Mouse (Mus musculus): ENCODE results near the gene Prdm10. TPM values are rescaled to one million over a fixed set of nuclear protein-coding genes. Genes with fewer than 3 reads are reported as not detected.
A peak's percentile ranks its signal among the peaks of the same experiment; 100 is the strongest.

The Prdm10 gene
- total RNA-seq, 2 experiments from 2014 or later = 3.4 to 5.7 TPM

DNA sequence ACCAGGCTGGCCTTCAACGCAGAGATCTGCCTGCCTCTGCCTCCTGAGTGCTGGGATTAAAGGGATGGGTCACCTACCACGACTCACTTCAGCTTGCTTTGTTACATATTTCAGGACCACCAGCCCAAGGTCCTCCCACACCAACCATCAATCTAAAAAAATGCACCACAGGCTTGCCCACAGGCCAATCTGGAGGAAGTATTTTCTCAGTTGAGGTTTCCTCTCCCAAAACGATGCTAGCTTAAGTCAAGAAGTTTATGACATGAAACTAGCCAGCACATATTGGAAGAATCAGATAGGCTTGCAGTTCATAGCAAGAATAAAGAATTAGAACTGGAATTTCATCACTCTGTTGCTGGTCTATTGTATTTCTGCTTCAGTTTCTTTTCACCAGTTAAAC lies 24.0 kb downstream of the Prdm10 start:
- no peak for DNase-seq

DNA sequence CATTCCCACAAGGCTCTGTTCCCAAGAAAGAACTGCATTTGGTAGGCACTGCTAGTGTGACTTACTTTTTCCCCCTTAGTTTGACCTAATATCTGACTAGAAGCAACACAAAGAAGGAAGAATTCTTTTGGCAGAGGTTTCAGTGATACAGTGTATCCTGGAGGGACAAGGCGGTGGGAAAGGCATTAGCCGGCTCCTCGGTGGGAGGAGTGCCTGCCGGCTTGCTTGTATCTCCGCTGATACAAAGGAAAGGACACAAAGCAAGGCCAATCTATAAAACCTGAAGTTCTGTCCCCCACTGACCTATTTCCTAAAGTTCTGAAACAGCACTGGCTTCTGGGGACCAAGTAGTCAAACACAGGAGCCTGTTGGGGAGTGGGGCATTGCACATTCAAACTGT lies 24.8 kb downstream of the Prdm10 start:
- no peak for DNase-seq

DNA sequence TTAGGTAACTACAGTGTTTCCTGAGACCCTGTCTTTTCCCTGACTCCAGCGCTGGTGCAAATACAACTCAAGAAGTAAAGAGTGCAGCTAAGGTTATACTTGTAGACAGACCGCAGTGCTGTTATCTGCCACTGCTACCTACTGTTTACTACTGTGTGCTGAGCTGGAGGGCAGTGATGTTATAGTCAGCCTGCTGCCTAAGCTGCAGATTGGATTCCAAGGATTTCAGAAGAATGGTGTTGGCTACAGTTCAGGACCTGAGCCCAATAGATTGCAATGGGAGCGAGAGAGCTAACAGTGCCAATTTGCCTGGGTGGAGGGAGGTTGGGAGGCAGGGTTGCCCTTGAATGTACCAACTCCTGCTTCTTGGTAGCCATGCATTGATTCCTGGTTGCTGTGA lies 25.5 kb downstream of the Prdm10 start:
- DNase-seq = no peak

DNA sequence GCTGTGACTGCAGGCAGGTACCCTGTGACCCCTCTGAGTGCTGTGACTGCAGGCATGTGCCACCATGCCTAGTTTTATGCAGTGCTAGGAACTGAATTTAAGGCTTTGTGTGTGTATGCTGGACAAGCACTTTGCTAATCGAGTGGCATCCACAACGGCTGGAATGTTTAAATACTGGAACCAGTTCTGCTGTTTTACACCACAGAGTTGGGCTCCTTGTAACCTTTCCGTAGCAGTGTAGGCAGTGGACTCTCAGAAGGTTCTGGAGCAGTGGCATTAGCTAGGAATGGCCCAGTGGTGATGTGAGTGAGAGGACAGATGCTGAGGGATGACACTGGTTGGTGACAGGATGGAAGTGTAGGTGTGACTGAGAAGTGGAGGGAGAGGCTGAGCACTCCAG lies 26.9 kb downstream of the Prdm10 start:
- DNase-seq = no peak

DNA sequence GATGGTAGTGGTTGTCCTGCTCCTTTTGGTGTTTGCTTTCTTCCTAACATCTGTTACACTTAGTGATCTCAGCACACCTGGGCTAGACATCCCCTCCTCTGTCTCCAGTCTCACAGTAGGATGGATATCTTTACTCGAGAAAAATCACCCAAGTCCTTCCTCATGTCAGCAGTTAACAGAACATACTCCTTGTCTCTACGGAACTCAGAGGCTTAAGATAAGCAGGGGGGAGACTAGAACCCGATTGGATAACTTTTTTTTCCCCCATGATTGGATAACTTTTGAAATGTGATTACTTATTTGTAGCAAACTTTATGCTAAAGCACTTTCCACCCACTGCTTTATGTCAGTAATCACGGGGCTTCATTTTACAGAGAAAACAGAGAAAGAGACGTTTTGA lies 28.7 kb downstream of the Prdm10 start:
- DNase-seq = no peak

DNA sequence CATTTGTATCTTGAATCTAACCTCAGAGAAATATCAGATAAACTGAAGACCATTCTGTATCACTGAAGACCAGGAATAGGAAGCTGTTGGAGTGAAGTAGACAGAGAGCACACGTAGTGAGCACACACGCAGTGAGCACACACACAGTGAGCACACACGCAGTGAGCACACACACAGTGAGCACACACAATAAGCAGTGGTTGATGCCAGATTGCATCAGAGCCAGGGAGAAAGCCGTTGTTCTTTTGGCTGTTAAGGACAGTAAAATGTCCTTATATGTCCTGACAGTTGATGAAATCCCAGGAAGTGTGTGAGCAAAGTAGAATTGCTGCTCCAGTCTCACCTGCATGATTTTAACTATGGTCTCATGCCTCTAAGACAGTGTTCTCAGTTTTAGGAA lies 30.3 kb downstream of the Prdm10 start:
- DNase-seq = no peak

DNA sequence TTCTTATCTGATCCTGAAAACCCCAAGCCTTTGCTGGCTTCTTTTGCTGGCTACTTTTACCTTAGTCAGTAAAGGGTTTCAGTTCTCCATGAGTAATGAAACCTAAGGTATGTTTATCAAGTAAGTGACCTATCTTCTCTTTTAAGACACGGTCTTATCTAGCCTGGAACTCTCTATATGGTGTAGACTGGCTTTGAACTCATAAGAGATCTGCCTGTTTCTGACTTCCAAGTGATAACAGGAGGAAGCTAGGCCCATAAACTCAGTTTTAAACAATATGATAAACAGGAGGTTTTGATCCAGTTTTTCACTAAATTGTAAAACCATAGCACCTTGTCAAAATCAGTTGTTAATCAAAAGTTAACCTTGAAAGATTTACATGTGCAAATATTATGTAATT lies 33.5 kb downstream of the Prdm10 start:
- no peak for DNase-seq

DNA sequence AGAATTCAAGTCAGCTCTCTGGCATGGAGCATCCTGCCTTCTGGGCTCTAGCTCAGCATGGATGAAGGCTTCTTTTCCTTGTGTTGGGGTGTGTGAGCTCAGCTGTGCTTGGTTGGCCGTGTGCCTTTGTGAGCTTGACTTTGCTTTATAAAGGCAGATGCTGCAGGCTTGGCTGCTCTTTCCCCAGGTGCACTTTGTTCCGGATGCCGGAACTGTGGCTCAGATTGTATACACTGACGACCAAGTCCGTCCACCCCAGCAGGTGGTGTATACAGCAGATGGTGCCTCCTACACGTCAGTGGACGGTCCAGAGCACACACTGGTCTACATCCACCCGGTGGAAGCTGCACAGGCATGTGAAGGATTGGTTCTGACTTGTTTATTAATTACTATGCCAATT lies 35.6 kb downstream of the Prdm10 start:
- DNase-seq = no peak

DNA sequence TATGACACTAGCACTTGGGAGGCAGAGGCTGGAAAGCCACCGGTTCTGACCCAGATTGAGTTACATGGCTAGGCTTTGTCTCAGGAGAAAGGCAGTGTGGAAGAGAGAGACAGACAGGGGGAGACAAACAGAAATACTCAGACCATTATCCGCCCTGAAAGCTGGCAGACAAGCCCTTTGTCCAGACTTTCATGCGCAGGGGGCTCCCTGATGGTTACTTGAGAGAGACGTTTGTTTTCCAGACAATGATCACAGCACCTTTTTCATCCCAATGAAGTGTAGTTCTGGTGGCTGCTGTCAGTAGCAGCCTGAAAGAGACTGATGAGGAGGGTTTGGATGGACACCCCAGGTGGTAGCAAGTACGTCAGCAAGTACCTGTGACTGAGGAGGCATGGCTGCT lies 38.6 kb downstream of the Prdm10 start:
- DNase-seq = no peak

DNA sequence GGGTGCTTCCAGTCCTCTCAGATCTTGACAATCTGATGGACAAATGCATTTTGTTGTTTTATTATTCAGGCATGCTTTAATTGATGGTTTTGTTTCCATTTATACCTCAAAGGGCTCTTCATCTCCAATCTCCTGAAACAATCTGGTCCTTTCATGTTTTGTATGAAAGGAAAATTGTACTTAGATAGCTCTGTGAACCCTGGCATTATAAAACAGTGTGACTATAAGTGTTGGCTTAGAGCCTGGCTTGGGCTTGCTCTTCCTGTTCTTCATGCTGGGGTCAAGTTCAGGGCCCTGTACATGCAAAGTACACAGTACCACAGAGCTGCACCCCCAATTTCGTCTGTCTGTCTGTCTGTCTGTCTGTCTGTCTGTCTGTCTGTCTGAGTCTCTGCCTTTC lies 40.4 kb downstream of the Prdm10 start:
- no peak for DNase-seq

DNA sequence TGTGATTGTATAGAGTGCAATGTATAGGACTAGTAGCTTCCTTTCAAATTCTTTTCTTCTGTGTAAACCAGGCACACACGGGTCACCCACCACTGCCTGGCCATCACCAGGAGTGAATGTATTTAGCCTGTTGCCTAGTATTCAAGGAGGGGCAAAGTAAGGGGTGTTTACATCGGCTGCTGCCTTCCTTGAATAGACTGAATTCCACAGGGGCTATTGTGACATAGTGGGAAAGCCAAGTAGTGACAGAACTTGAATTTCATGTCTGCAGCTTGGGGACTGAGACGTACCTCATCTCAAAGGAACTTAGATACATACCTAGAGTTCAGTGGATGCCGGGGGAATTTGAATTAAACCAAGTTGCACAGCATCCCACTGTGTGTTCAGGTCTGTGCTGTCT lies 41.2 kb downstream of the Prdm10 start:
- DNase-seq = no peak

DNA sequence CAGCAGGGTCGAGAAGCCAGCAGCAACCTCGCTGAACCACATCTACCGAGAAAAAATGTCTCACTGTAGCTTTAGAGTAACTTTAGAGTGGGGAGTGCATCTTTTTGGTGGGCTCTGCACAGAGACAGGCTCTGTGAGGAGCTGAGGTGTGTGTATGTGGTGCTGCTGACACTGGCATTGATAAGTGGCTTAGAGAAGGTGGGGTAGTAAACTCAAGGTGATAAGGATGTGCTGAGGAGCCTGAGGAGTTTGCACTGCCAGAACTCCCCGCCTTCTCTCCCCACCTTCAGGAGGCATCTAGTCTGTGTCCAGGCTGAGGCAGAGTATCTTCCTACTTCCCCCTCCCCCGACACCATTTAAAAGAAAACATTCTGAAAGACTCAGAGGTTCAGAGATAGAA lies 41.8 kb downstream of the Prdm10 start:
- DNase-seq = no peak

DNA sequence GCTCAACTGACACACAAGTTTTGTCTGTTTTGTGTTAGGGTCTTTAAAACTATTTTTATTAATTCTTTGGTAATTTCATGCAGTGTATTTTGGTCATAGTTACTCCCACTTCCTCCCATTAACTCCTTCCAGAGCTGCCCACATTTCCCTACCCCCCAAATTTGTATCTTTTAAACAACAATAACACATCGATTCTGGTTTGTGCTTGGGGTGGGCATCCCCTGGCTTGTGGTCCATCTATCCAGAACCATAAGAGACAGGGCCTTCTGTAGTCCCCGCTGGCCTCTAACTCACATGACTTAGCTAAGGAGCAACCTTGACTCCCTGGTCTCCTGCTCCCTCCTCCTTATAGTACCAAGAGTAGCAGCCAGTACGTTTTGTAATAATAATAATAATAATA lies 50.5 kb downstream of the Prdm10 start:
- no peak for DNase-seq

DNA sequence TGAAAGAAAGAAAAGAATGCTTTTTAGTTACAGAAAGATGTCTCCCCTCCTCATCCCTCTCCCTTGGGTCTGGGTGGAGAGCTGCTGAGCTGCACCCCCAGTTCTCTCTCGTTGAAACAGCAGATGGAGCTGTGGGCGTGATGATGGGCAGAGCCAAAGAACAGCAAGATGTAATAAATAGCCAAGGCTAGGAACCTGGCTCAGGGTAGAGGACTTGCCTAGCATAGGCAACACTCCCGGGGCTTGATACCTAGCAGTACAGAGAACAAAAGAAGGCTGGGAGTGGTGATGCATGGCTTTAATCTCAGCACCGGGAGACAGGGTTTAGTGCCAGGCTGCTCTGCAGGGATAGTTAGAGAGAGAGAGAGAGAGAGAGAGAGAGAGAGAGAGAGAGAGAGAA lies 50.9 kb downstream of the Prdm10 start:
- no peak for DNase-seq

DNA sequence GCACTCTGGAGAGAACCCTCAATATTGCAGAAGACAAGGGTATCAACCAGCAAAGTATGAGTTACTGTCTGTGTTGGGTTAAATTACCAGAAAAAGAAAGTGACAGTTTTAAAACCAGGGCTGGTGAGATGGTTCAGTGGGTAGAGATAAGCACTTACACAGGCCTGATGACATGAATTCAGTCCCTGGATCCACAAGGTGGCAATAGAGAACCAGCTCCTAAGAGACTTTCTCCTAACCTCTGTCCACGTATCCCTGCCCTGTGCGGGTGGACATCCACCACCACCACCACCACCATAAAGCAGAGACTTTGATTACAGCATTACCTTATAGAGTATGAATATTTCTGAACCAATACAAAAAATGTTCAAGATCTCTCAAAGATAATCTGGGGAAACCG lies 51.6 kb downstream of the Prdm10 start:
- DNase-seq = no peak

DNA sequence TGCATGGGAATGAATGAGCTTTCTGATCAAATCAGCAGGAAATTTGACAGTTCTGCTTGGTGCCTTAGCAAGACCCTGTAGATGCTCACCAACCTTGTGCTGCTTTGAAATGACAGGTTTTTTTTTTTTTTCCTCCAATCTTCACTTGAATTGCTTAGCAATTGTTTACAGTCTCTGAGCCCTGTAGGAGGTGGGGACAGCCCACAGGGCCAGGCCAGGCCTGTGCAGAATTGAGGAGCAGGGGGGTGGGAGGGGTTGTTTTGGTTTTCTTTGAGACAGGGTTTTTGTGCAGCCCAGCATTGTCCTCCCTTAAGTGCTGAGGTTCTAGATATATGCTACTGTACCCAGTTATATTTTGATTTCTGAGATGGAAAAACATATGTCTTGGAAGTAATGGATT lies 52.5 kb downstream of the Prdm10 start:
- DNase-seq = no peak

DNA sequence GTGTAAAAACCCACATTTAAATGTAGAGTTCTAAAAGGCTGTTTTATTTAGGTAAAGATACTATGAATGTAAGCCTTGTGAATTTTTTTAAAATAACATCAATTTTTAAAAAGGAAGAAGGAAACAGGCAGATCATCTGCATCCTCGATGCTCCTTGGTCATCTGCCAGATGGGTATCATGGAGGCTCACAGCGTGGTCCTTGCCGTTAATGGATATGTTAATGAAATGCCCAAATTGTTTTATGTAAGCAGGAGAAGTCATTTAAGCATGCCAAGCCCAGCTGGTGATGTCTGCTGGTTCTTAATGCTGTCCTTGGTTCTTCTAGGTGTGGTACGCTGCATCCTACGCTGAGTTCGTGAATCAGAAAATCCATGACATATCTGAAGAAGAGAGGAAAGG lies 54.7 kb downstream of the Prdm10 start:
- DNase-seq = no peak

DNA sequence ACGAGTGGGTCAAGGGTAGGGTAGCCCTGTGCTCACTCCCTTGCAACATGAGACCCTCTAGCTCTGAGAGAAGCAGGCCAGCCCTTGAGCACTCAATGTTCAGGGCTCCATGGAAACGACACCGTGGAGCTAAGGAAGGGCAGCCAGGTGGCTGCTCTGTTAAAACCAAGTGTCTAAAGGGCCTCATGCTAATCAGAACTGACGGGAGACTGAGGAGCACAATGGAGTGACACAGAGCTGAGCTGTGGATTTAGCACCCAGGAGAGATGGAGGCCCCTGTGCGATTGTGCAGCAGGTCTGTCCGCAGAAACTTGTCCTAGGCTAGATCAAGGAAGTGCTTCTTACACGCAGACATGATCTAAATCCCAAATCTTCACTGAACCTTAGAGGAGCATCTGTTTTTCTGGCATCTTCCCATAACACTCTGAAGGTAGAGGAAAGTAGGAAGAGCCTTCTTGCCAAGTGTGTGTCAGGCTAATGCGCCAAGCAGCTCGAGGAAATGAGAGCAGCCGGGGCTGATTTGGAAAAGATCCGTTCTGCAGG lies 64.0 kb downstream of the Prdm10 start:
- DNase-seq = no peak

DNA sequence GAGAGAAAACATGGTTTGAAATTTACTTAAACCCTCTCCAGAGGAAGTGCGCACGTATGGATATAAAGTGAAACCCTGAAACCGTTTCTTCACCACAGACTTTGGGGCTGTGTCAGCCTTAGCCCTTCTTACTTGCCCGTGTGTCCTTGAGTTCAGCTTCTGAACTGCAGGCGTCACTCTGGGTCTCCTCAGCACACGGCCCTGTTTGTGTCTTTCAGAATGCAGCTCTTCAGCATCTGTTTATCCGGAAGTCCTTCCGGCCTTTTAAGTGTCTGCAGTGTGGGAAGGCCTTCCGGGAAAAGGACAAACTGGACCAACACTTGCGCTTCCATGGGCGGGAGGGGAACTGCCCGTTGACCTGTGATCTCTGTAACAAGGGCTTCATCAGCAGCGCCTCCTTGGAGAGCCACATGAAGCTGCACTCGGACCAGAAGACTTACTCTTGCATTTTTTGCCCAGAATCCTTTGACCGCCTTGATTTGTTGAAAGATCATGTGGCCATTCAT lies 66.3 kb downstream of the Prdm10 start:
- DNase-seq = no peak

DNA sequence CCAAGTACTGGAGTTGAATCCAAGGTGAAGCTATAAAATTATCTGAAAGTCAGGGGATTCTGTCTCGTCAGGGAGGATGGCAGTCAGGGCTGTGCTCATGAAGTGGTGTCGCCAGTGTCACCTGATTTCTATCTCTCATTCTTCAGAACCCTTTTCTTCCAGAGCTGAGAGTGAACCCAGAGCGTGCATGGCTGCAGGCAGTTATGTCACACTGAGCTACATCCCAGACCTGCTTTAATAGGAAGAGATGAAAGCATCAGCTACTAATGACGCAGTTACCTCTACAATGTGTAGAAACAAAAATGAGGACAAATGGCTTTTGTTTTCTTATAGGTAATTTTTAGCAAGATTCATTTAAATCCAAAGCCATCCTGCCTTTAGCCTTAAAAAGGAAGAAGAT lies 68.1 kb downstream of the Prdm10 start:
- no peak for DNase-seq

DNA sequence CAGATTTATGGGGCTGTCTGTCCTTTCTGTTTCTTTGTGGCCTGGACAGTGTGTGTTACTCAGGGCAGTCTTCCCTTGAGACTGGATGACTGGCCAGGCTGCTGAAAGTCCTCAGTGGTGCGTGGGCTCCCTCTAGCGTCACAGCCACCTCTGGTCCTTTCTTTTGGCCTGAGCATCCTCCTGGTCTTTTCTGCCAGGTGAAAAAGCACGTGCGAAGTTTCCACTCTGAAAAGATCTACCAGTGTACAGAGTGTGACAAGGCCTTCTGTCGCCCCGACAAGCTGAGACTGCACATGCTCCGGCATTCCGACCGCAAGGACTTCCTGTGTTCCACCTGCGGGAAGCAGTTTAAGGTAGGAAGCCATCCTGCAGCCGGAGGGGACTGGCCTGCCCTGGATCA lies 68.6 kb downstream of the Prdm10 start:
- peak; percentile 75 for DNase-seq

DNA sequence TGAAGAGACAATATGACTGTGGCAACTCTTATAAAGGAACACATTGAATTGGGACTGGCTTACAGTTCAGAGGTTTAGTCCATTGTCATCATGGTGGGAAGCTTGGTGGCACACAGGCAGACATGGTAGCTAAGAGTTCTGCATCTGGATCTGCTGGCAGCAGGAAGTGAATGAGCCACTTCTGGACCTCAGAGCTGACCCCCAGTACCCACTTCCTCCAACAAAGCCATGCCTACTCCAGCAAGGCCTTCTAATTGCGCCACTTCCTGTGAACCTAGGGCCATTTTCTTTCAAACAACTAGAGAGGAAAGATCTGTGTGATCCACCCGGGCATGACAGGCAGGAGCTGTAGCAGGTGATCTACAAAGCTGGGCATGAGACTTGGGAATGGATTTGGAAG lies 72.4 kb downstream of the Prdm10 start:
- no peak for DNase-seq

DNA sequence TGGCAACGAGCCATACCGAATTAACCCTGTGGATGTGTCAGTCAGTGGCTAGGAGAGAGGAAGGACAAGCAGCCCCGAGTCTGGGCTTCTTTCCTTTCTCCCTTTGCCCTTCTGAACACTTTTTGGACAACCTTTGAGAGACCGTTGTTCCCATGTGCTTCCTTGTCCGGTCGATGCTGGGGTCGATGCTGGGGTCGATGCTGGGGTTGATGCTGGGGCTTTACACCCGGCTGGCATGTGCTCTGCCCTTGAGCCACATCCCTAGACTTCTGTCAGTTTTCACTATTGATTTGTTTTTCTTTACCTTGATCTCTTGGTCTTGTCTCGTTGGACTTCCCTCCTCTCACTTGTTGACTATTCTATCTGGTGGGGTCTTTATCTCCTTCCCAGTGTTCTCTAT lies 73.2 kb downstream of the Prdm10 start:
- DNase-seq = no peak

DNA sequence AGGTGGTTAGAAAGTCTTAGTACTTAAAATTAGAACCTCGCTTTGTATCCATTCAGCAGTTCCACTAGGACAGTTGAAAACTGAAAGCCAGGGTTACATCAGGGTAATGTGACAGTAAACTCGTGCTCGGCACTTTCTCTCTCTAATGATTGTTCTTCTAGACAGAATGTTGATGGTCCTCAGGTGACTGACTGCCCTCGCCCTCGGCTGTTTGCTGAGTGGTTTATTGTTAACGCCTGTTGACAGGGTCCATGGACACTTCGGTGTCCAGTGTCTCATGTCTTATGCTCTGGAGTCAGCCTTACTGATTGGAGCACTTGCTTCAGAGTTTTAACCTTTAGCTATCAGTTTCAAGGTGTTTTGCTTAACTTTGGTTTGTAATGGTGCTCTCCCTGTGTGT lies 73.7 kb downstream of the Prdm10 start:
- no peak for DNase-seq

Measured in gastrocnemius, postnatal 10 days (tissue).